15 mouse cellular contexts compared by ENCODE assay signal in genomic region chr2:61576497-61576896, GRCm38 (mm10).
"Had no signal": no experiment of that assay in that cellular context is flagged by ENCODE, and none has a peak within 500 bp of the region (broad histone marks: within the 10 kb centered on the region; RNA-seq: fewer than 3 reads in every experiment).

No protein-coding gene starts in this region.

- DNase-seq: retina, postnatal 1 day; right cerebral cortex, adult 18-20 months; right cerebral cortex, postnatal 14 days; right cerebral cortex, postnatal 25 days; right cerebral cortex, postnatal 4 days; spleen, adult 18-20 months; thymus, adult 18-20 months; thymus, adult 2 months; thymus, postnatal 14 days; thymus, postnatal 25 days; thymus, postnatal 36 days; thymus, postnatal 4 days had no signal

- H3K4me3 ChIP-seq: neural tube, embryonic 15.5 days; stomach, embryonic 15.5 days had no signal

- H3K9ac ChIP-seq: neural tube, embryonic 15.5 days; stomach, embryonic 15.5 days had no signal

- H3K36me3 ChIP-seq: neural tube, embryonic 15.5 days; stomach, embryonic 15.5 days had no signal

- H3K9me3 ChIP-seq: neural tube, embryonic 15.5 days; stomach, embryonic 15.5 days had no signal

- H3K4me2 ChIP-seq: neural tube, embryonic 15.5 days; stomach, embryonic 15.5 days had no signal

- H3K27me3 ChIP-seq: neural tube, embryonic 15.5 days; stomach, embryonic 15.5 days had no signal

- H3K27ac ChIP-seq: neural tube, embryonic 15.5 days; stomach, embryonic 15.5 days; stomach, postnatal 0 days had no signal

- H3K4me1 ChIP-seq: neural tube, embryonic 15.5 days; stomach, embryonic 15.5 days had no signal
